Mouse (Mus musculus) spleen, adult 2 months (tissue): Measurements from ENCODE around the gene Fam166a. TPM values are rescaled to one million over a fixed set of nuclear protein-coding genes. Genes with fewer than 3 reads are reported as not detected.

Experiments
- DNase-seq, 2 experiments: peaks; one replicate each; pipeline versions ENCODE4 v3.0.0 to v3.0.0-alpha.2; 2012 to 2021; ENCODE audit warnings: low spot score in 2 of 2, low read depth in 1 of 2
- H3K27ac ChIP-seq: fragments of 200-500 bp; 2 replicates; pipeline ENCODE4 v1.5.1; 2012; ENCODE audit warnings: low read length, inconsistent platforms; ENCODE audit not compliant: insufficient read depth
- H3K27me3 ChIP-seq: fragments of 200-500 bp; 2 replicates; pipeline ENCODE4 v1.6.1; 2012; ENCODE audit warnings: mild to moderate bottlenecking, moderate library complexity, low read length, inconsistent platforms; ENCODE audit not compliant: control insufficient read depth, insufficient read depth
- H3K36me3 ChIP-seq: fragments of 200-500 bp; 2 replicates; pipeline ENCODE4 v1.6.1; 2012; ENCODE audit warnings: mild to moderate bottlenecking, low read length, inconsistent platforms; ENCODE audit not compliant: control insufficient read depth, insufficient read depth
- H3K4me1 ChIP-seq: fragments of 200-500 bp; 2 replicates; pipeline ENCODE4 v1.6.1; 2011; ENCODE audit warnings: inconsistent platforms; ENCODE audit not compliant: control insufficient read depth, insufficient read depth, insufficient read length
- H3K4me3 ChIP-seq: fragments of 200-500 bp; 2 replicates; pipeline ENCODE4 v1.5.1; 2011; ENCODE audit warnings: mild to moderate bottlenecking, inconsistent platforms; ENCODE audit not compliant: insufficient read depth, insufficient read length; ENCODE audit errors: extremely low read depth
- CTCF ChIP-seq: fragments of 200-500 bp; IDR thresholded peaks from 2 replicates; pipeline ENCODE4 v1.5.1; 2011; ENCODE audit warnings: mild to moderate bottlenecking, inconsistent platforms; ENCODE audit not compliant: insufficient read depth, insufficient read length, insufficient replicate concordance; ENCODE audit errors: extremely low read depth
- POLR2A ChIP-seq: fragments of 200-500 bp; IDR thresholded peaks from 2 replicates; pipeline ENCODE4 v1.6.1; 2011; ENCODE audit warnings: low read depth, low read length, inconsistent platforms
- WGBS: fragments of 180-500 bp; shearing (Covaris S2); methylation state at CpG from one replicate; pipeline ENCODE4 v1.1.7; 2018; 5-methylcytosine and 5-hydroxymethylcytosine counted together
- polyA plus RNA-seq: library from polyadenylated mRNA; depleted of rRNA; stranded (reverse); fragments of >200 nt; gene quantifications from 2 replicates; pipeline ENCODE4 v1.2.3, GENCODE M21; 2012

Gene Fam166a
- polyA plus RNA-seq, 1 experiment: 0.16 TPM

- no peak for DNase-seq
- Histone ChIP-seq H3K4me3 (no peak overlapping the region), H3K27me3 (no peaks in the 10 kb centered on the region), H3K4me1 (peaks cover 8% of the 10 kb centered on the region; the same call in 1 of the 2 replicates), H3K36me3 (no peaks in the 10 kb centered on the region), H3K27ac (no peak overlapping the region)
- no peak for TF ChIP-seq CTCF
- WGBS: 97% methylated on average over 4 of the region's 4 CpGs
Measured at GRCm38 (mm10) chr2:25227406-25227805, 8.9 kb downstream of the Fam166a start.

DNA sequence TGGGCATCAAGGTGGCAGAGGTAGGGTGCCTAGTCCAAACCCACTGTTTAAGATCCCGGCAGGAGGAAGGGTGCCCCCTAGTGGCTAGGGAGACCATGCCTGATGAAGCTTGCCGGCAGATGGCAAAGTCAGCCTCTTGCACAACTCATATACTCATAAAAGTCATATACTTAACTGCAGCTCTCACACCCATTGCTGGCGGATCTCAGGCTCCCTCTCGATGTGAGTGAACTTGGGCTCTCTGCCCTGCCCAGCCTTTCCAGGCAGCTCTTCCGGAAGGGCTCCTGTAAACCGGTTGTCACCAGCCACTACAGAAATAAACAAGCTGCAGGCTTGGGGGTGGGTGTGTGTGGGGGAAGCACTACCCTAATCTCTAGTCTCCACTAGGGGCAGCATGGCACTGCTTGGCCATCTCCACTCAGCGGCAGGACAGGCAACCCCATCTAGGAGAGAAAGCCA is 9.9 kb downstream of the Fam166a start:
- Histone ChIP-seq H3K36me3 (no peaks in the 10 kb centered on the region), H3K4me3 (peak overlapping the region; percentile 39; the same call in 1 of the 2 replicates), H3K27ac (peak overlapping the region; percentile 62), H3K4me1 (peaks cover 7% of the 10 kb centered on the region; the same call in 1 of the 2 replicates), H3K27me3 (no peaks in the 10 kb centered on the region)
- TF ChIP-seq POLR2A (no peak), CTCF (peak; percentile 88; the same call in 1 of the 2 replicates)
- DNase-seq: peak; percentile 84 to 85
- WGBS: 1% methylated on average over 7 of the region's 7 CpGs

- DNase-seq: no peak
- Histone ChIP-seq H3K4me3 (no peak overlapping the region), H3K4me1 (peaks cover 3% of the 10 kb centered on the region; the same call in 1 of the 2 replicates), H3K27ac (0 out of 2 replicates have a peak overlapping the region, but pooled peaks have one; percentile 27), H3K36me3 (no peaks in the 10 kb centered on the region), H3K27me3 (no peaks in the 10 kb centered on the region; the same call in 1 of the 2 replicates)
- TF ChIP-seq CTCF (no peak), POLR2A (no peak)
- WGBS: 79% methylated on average over 6 of the region's 6 CpGs
Measured at GRCm38 (mm10) chr2:25228995-25229530, 10.5 kb downstream of the Fam166a start.

DNA sequence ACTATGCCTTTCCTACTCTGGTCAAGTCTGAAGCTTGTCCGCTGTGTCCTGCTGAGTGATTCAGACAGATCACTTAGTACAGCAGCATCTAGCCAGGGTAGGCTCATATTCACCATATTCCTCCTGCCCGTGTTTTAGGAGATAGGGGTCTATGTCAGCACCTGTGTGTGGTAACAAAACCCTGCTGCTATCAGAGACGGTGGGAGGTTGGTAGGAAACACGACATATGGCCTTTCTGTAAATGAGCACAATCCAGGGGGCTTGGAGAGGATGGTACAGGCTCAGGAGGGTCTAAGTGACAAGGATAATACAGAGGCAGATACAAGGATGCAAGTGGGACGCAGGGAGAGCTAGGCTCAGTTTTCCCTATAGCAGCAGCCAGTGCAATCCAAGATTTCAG is 11.0 kb downstream of the Fam166a start:
- Histone ChIP-seq H3K4me1 (peaks cover 3% of the 10 kb centered on the region; the same call in 1 of the 2 replicates), H3K27me3 (no peaks in the 10 kb centered on the region; the same call in 1 of the 2 replicates), H3K36me3 (no peaks in the 10 kb centered on the region), H3K4me3 (no peak overlapping the region), H3K27ac (no peak overlapping the region)
- 91% methylated on average over 5 of the region's 5 CpGs for whole genome bisulfite sequencing
- DNase-seq: no peak
- TF ChIP-seq CTCF (no peak), POLR2A (no peak)

GRCm38 (mm10) chr2:25230581-25230980 is 12.0 kb downstream of the Fam166a start:
- DNase-seq: no peak
- Histone ChIP-seq H3K4me1 (peaks cover 3% of the 10 kb centered on the region; the same call in 1 of the 2 replicates), H3K4me3 (no peak overlapping the region), H3K27me3 (no peaks in the 10 kb centered on the region; the same call in 1 of the 2 replicates), H3K27ac (no peak overlapping the region), H3K36me3 (no peaks in the 10 kb centered on the region)
- TF ChIP-seq CTCF (no peak), POLR2A (no peak)
- 89% methylated on average over 7 of the region's 7 CpGs for WGBS

- Histone ChIP-seq H3K4me1 (peaks cover 3% of the 10 kb centered on the region; the same call in 1 of the 2 replicates), H3K27me3 (no peaks in the 10 kb centered on the region; the same call in 1 of the 2 replicates), H3K36me3 (no peaks in the 10 kb centered on the region), H3K4me3 (no peak overlapping the region), H3K27ac (no peak overlapping the region)
- WGBS: 89% methylated on average over 12 of the region's 12 CpGs
- no peak for DNase-seq
- TF ChIP-seq CTCF (no peak), POLR2A (no peak)
Measured at GRCm38 (mm10) chr2:25231038-25231437, 12.5 kb downstream of the Fam166a start.

- Histone ChIP-seq H3K4me1 (peaks cover 3% of the 10 kb centered on the region; the same call in 1 of the 2 replicates), H3K27me3 (no peaks in the 10 kb centered on the region; the same call in 1 of the 2 replicates), H3K27ac (no peak overlapping the region), H3K4me3 (no peak overlapping the region), H3K36me3 (no peaks in the 10 kb centered on the region)
- WGBS: 10% methylated on average over 4 of the region's 4 CpGs
- TF ChIP-seq CTCF (no peak), POLR2A (no peak)
- no peak for DNase-seq
Measured at GRCm38 (mm10) chr2:25233421-25233820, 14.9 kb downstream of the Fam166a start.
